Mouse (Mus musculus): ENCODE data around the gene Slc12a7.

- no peak for TF ChIP-seq CTCF (IDR thresholded peaks at IDR 0.05; ENCODE audit: borderline replicate concordance, extremely low read depth, insufficient read depth, insufficient read length)
- TF ChIP-seq POLR2A (IDR thresholded peaks at IDR 0.05; ENCODE audit: borderline replicate concordance, extremely low read depth, insufficient read depth, insufficient read length, poor library complexity, severe bottlenecking) = no peak
Measured at GRCm38 (mm10) chr13:73767224-73767623, 34.3 kb downstream of the Slc12a7 start.
